Mouse (Mus musculus) erythroblast, embryonic 14.5 days (primary cell): Measurements from ENCODE around the gene Clec1b.

Source experiments
- GATA1 ChIP-seq: IDR thresholded peaks from 2 replicates; pipeline ENCODE4 v1.6.1; 2012; ENCODE audit warnings: low read length, inconsistent platforms, mixed read lengths
- TAL1 ChIP-seq: IDR thresholded peaks from 3 replicates; pipeline ENCODE4 v1.6.1; 2012; ENCODE audit warnings: low read length, inconsistent platforms, mixed read lengths

DNA sequence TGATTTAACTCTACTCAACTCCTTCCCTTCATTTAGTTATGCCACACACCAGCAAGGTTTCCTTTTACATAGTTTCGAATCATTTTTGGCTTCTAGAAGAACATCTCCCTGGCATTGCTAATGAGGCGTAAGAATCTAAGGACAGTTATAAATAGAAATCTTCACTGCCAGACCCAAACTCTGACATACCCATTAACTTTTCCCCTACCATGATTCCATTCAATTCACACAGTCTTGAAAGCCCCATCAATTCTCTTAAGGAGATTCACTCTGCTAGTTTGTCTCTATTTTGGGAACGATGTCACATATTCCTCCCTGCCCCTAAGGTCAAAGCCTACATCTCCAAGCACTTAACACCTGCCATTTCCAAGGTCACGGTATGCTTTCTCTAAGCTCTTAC lies 12.1 kb upstream of the Clec1b start:
- no peak for TF ChIP-seq GATA1
- no peak for TF ChIP-seq TAL1
